Mouse (Mus musculus) bone marrow, adult 2 months (tissue): ENCODE measurements around the gene Aurkb.

Experiments
- CTCF ChIP-seq: fragments of 200-500 bp; IDR thresholded peaks from 2 replicates; pipeline ENCODE4 v1.5.1; 2011; ENCODE audit warnings: low read length, control low read depth; ENCODE audit not compliant: control insufficient read depth, insufficient read depth
- POLR2A ChIP-seq: fragments of 200-500 bp; IDR thresholded peaks from 2 replicates; pipeline ENCODE4 v1.6.1; 2011; ENCODE audit warnings: low read depth, mild to moderate bottlenecking, control low read depth, low read length, borderline replicate concordance; ENCODE audit not compliant: control insufficient read depth

- TF ChIP-seq POLR2A (no peak), CTCF (no peak)
Observed at GRCm38 (mm10) chr11:69086390-69086789, 40.9 kb downstream of the Aurkb start.
